Mouse (Mus musculus) adrenal gland, postnatal 14 days (tissue): ENCODE results near the gene Cdk13. TPM values are rescaled to one million over a fixed set of nuclear protein-coding genes. Genes with fewer than 3 reads are reported as not detected.
A peak's percentile ranks its signal among the peaks of the same experiment; 100 is the strongest.

Experiments used
- DNase-seq: peaks from one replicate; pipeline ENCODE4 v3.0.0; 2021; ENCODE audit warnings: mixed read lengths
- total RNA-seq: library from RNA; stranded (reverse); gene quantifications from 2 replicates; pipeline ENCODE4 v1.2.3, GENCODE M21; 2021

The Cdk13 gene
- total RNA-seq, 1 experiment from 2014 or later: 54.2 TPM

GRCm38 (mm10) chr13:17762405-17762804 lies 42.5 kb downstream of the Cdk13 start:
- no peak for DNase-seq

- DNase-seq: no peak
These were observed 49.9 kb downstream of the Cdk13 start for GRCm38 (mm10) chr13:17754997-17755396.

- no peak for DNase-seq
These were observed 76.1 kb downstream of the Cdk13 start for GRCm38 (mm10) chr13:17728798-17729197.

GRCm38 (mm10) chr13:17727922-17728321 lies 77.0 kb downstream of the Cdk13 start:
- DNase-seq: no peak

- DNase-seq: no peak
These were observed 87.5 kb downstream of the Cdk13 start for GRCm38 (mm10) chr13:17717357-17717756.

- no peak for DNase-seq
These were observed 96.0 kb downstream of the Cdk13 start for GRCm38 (mm10) chr13:17708784-17709311.

GRCm38 (mm10) chr13:17705188-17705826 lies 99.6 kb downstream of the Cdk13 start:
- no peak for DNase-seq

- no peak for DNase-seq
These were observed 102.6 kb downstream of the Cdk13 start for GRCm38 (mm10) chr13:17702311-17702710.

- DNase-seq: no peak
These were observed 103.6 kb downstream of the Cdk13 start for GRCm38 (mm10) chr13:17701322-17701721.

GRCm38 (mm10) chr13:17700090-17700715 lies 104.7 kb downstream of the Cdk13 start:
- DNase-seq: no peak

- no peak for DNase-seq
These were observed 108.9 kb downstream of the Cdk13 start for GRCm38 (mm10) chr13:17695898-17696580.

- DNase-seq: peak; percentile 100
These were observed 109.8 kb downstream of the Cdk13 start, which contains the start of the genes Mplkip and Sugct for GRCm38 (mm10) chr13:17694911-17695699. Gene Mplkip (plus strand): TSS chr13:17695192. Gene Sugct (minus strand): TSS chr13:17695553.

- DNase-seq: no peak
These were observed 110.5 kb downstream of the Cdk13 start for GRCm38 (mm10) chr13:17694414-17694813.

GRCm38 (mm10) chr13:17693816-17694215 lies 111.1 kb downstream of the Cdk13 start:
- peak; percentile 13 for DNase-seq

GRCm38 (mm10) chr13:17691436-17691835 lies 113.5 kb downstream of the Cdk13 start:
- DNase-seq: no peak

- DNase-seq: no peak
These were observed 114.2 kb downstream of the Cdk13 start for GRCm38 (mm10) chr13:17690686-17691085.

- DNase-seq: no peak
These were observed 115.4 kb downstream of the Cdk13 start for GRCm38 (mm10) chr13:17689461-17689860.

GRCm38 (mm10) chr13:17671122-17671521 lies 133.8 kb downstream of the Cdk13 start:
- no peak for DNase-seq

GRCm38 (mm10) chr13:17667380-17667779 lies 137.5 kb downstream of the Cdk13 start:
- no peak for DNase-seq
